Mouse (Mus musculus) MEL (cell line): ENCODE measurements at regions not wholly inside any gene's neighbourhood (a gene's known extent, or its start where the extent isn't known, plus 50 kb on each side); places are given as distances from the start of the nearest gene placed in this dataset.

ENCODE experiments used
- DNase-seq: peaks from one replicate; pipeline ENCODE4 v3.0.0; 2011; ENCODE audit warnings: low read depth, low spot score
- H3K27ac ChIP-seq: 2 replicates; pipeline ENCODE4 v1.5.1; 2012; ENCODE audit warnings: low read depth, mild to moderate bottlenecking, control low read depth, low read length, moderate library complexity; ENCODE audit not compliant: control insufficient read depth
- H3K27me3 ChIP-seq, 2 experiments: fragments of 150-350 bp in 1 of 2; sonication (generic) in 1 of 2; 2 replicates each; pipeline ENCODE4 v1.6.1; 2012; ENCODE audit warnings: low read length in 2 of 2, mild to moderate bottlenecking in 2 of 2, improper control_type of control experiment in 1 of 2, moderate library complexity in 1 of 2; ENCODE audit not compliant: insufficient read depth in 2 of 2, control insufficient read depth in 1 of 2
- H3K36me3 ChIP-seq, 2 experiments: 2 replicates each; pipeline ENCODE4 v1.6.1; 2012 to 2014; ENCODE audit warnings: low read length in 2 of 2, improper control_type of control experiment in 1 of 2, inconsistent platforms in 1 of 2, mild to moderate bottlenecking in 1 of 2; ENCODE audit not compliant: insufficient read depth in 2 of 2, control insufficient read depth in 1 of 2
- H3K4me1 ChIP-seq, 2 experiments: fragments of 150-350 bp in 1 of 2; sonication (generic) in 1 of 2; 2 replicates each; pipeline ENCODE4 v1.6.1; 2012; ENCODE audit warnings: low read length in 2 of 2, improper control_type of control experiment in 1 of 2, mild to moderate bottlenecking in 1 of 2; ENCODE audit not compliant: insufficient read depth in 2 of 2, control insufficient read depth in 1 of 2
- H3K4me3 ChIP-seq, 2 experiments: fragments of 150-350 bp in 1 of 2; sonication (generic) in 1 of 2; 2 replicates each; pipeline ENCODE4 v1.5.1; 2012; ENCODE audit warnings: low read depth in 2 of 2, low read length in 2 of 2, mild to moderate bottlenecking in 2 of 2, moderate library complexity in 2 of 2, control low read depth in 1 of 2, improper control_type of control experiment in 1 of 2; ENCODE audit not compliant: control insufficient read depth in 1 of 2, insufficient read depth in 1 of 2
- H3K79me2 ChIP-seq: 2 replicates; pipeline ENCODE4 v1.6.1; 2012; ENCODE audit warnings: mild to moderate bottlenecking, low read length, moderate library complexity; ENCODE audit not compliant: control insufficient read depth, poor library complexity, insufficient read depth
- H3K9ac ChIP-seq: 2 replicates; pipeline ENCODE4 v1.6.1; 2012; ENCODE audit warnings: low read depth, mild to moderate bottlenecking, control low read depth, low read length, moderate library complexity; ENCODE audit not compliant: control insufficient read depth, poor library complexity, severe bottlenecking
- H3K9me3 ChIP-seq: fragments of 150-350 bp; sonication (generic); replicated peaks from 2 replicates; pipeline ENCODE4 v1.6.1; 2012; ENCODE audit warnings: mild to moderate bottlenecking, low read length, improper control_type of control experiment, moderate library complexity; ENCODE audit not compliant: insufficient read depth
- CHD1 ChIP-seq: IDR thresholded peaks from 2 replicates; pipeline ENCODE4 v1.6.1; 2012; ENCODE audit warnings: low read depth, mild to moderate bottlenecking, inconsistent platforms, low read length, improper control_type of control experiment
- CHD2 ChIP-seq: IDR thresholded peaks from 2 replicates; pipeline ENCODE4 v1.6.1; 2011; ENCODE audit warnings: low read length, improper control_type of control experiment
- CTCF ChIP-seq, 3 experiments: IDR thresholded peaks in 2 of 3; conservative IDR thresholded peaks in 1 of 3; 2 replicates each; pipeline ENCODE4 v1.5.1; 2011 to 2012; ENCODE audit warnings: low read length in 3 of 3, low read depth in 2 of 3, mild to moderate bottlenecking in 2 of 3, improper control_type of control experiment in 1 of 3, inconsistent platforms in 1 of 3, mixed read lengths in 1 of 3, moderate library complexity in 1 of 3; ENCODE audit not compliant: control insufficient read depth in 1 of 3, insufficient read depth in 1 of 3, poor library complexity in 1 of 3, severe bottlenecking in 1 of 3
- E2F4 ChIP-seq: IDR thresholded peaks from 2 replicates; pipeline ENCODE4 v1.6.1; 2011; ENCODE audit warnings: low read depth, low read length, improper control_type of control experiment, borderline replicate concordance
- GABPA ChIP-seq: IDR thresholded peaks from 2 replicates; pipeline ENCODE4 v1.6.1; 2012; ENCODE audit warnings: low read depth, mild to moderate bottlenecking, inconsistent platforms, low read length, improper control_type of control experiment, moderate library complexity
- HCFC1 ChIP-seq: IDR thresholded peaks from 2 replicates; pipeline ENCODE4 v1.6.1; 2012; ENCODE audit warnings: low read depth, mild to moderate bottlenecking, inconsistent platforms, low read length, improper control_type of control experiment, moderate library complexity
- MAFK ChIP-seq: IDR thresholded peaks from 2 replicates; pipeline ENCODE4 v1.6.1; 2011; ENCODE audit warnings: low read depth, mild to moderate bottlenecking, low read length, improper control_type of control experiment, borderline replicate concordance
- MAX ChIP-seq: IDR thresholded peaks from 2 replicates; pipeline ENCODE4 v1.6.1; 2011; ENCODE audit warnings: low read length, improper control_type of control experiment
- MAZ ChIP-seq: IDR thresholded peaks from 2 replicates; pipeline ENCODE4 v1.6.1; 2012; ENCODE audit warnings: low read depth, mild to moderate bottlenecking, inconsistent platforms, low read length, improper control_type of control experiment
- MEF2A ChIP-seq: IDR thresholded peaks from 2 replicates; pipeline ENCODE4 v1.6.1; 2014; ENCODE audit warnings: low read depth, mild to moderate bottlenecking, inconsistent platforms, low read length, improper control_type of control experiment; ENCODE audit not compliant: poor library complexity, insufficient replicate concordance, severe bottlenecking; ENCODE audit errors: extremely low read depth
- MYC ChIP-seq: IDR thresholded peaks from 2 replicates; pipeline ENCODE4 v1.6.1; 2011; ENCODE audit warnings: low read depth, mild to moderate bottlenecking, low read length, improper control_type of control experiment, moderate library complexity
- POLR2A ChIP-seq, 2 experiments: IDR thresholded peaks; 2 replicates each; pipeline ENCODE4 v1.6.1; 2011 to 2012; ENCODE audit warnings: low read length in 2 of 2, mild to moderate bottlenecking in 2 of 2, control low read depth in 1 of 2, improper control_type of control experiment in 1 of 2, low read depth in 1 of 2, moderate library complexity in 1 of 2; ENCODE audit not compliant: control insufficient read depth in 1 of 2, insufficient read depth in 1 of 2, poor library complexity in 1 of 2
- POLR2AphosphoS2 ChIP-seq: IDR thresholded peaks from 2 replicates; pipeline ENCODE4 v1.6.1; 2011; ENCODE audit warnings: low read length, improper control_type of control experiment
- RCOR1 ChIP-seq: IDR thresholded peaks from 2 replicates; pipeline ENCODE4 v1.6.1; 2012; ENCODE audit warnings: low read depth, mild to moderate bottlenecking, inconsistent platforms, low read length, improper control_type of control experiment
- SIN3A ChIP-seq: IDR thresholded peaks from 2 replicates; pipeline ENCODE4 v1.6.1; 2012; ENCODE audit warnings: low read length, improper control_type of control experiment, inconsistent platforms
- SMC3 ChIP-seq: IDR thresholded peaks from 2 replicates; pipeline ENCODE4 v1.6.1; 2011; ENCODE audit warnings: low read depth, low read length, improper control_type of control experiment
- UBTF ChIP-seq: IDR thresholded peaks from 2 replicates; pipeline ENCODE4 v1.6.1; 2012; ENCODE audit warnings: low read depth, mild to moderate bottlenecking, inconsistent platforms, low read length, improper control_type of control experiment, moderate library complexity, borderline replicate concordance; ENCODE audit not compliant: insufficient read depth
- USF1 ChIP-seq: IDR thresholded peaks from 2 replicates; pipeline ENCODE4 v1.6.1; 2014; ENCODE audit warnings: low read depth, mild to moderate bottlenecking, inconsistent platforms, low read length, improper control_type of control experiment, moderate library complexity
- ZC3H11A ChIP-seq: IDR thresholded peaks from 2 replicates; pipeline ENCODE4 v1.6.1; 2012; ENCODE audit warnings: low read depth, mild to moderate bottlenecking, inconsistent platforms, low read length, improper control_type of control experiment
- ZKSCAN1 ChIP-seq: IDR thresholded peaks from 2 replicates; pipeline ENCODE4 v1.6.1; 2012; ENCODE audit warnings: low read depth, mild to moderate bottlenecking, inconsistent platforms, low read length, improper control_type of control experiment, moderate library complexity
- ZMIZ1 ChIP-seq: IDR thresholded peaks from 2 replicates; pipeline ENCODE4 v1.6.1; 2012; ENCODE audit warnings: low read depth, mild to moderate bottlenecking, inconsistent platforms, low read length, improper control_type of control experiment, moderate library complexity
- ZNF384 ChIP-seq: IDR thresholded peaks from 2 replicates; pipeline ENCODE4 v1.6.1; 2012; ENCODE audit warnings: low read depth, mild to moderate bottlenecking, inconsistent platforms, low read length, improper control_type of control experiment

DNA sequence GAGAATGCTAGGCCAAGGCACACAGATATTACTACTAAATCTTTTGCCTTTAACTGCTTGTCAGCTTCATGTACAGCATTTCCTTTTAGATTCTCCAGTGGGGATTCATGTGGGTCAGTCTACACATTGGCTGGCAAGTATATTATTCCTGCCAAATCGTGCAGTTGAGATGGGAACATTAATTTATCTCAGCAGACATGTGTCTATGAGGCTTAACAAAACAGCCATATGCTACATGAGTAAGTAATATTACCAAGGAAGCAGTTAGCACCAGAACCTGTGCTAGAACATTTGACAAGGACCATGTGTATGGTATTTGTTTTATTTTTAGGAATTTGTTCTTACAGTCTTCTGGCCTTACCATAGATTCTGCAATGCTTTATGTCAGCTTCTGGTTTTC is 59.1 kb downstream of the Gm10192 start:
- no peaks in the 10 kb centered on the region for H3K4me1 ChIP-seq
- H3K9me3 ChIP-seq, result no peaks in the 10 kb centered on the region
- no peak overlapping the region for H3K4me3 ChIP-seq
- no peak overlapping the region for H3K27ac ChIP-seq
- TF ChIP-seq GABPA (no peak), POLR2AphosphoS2 (no peak), UBTF (no peak), SMC3 (no peak), CTCF (IDR thresholded peaks at IDR 0.05 in 2 of 3, conservative IDR thresholded peaks at IDR 0.05 in 1 of 3; ENCODE audit: control insufficient read depth in 1 of 3, insufficient read depth in 1 of 3, low read depth in 2 of 3, low read length in 3 of 3, poor library complexity in 1 of 3, severe bottlenecking in 1 of 3) (no peak), MAFK (no peak), MAZ (no peak), CHD1 (no peak), USF1 (no peak), ZNF384 (no peak), MYC (no peak)
- no peak for DNase-seq
- no peaks in the 10 kb centered on the region for H3K27me3 ChIP-seq
- no peaks in the 10 kb centered on the region for H3K36me3 ChIP-seq
- no peaks in the 10 kb centered on the region for H3K79me2 ChIP-seq
- H3K9ac ChIP-seq, result no peak overlapping the region

GRCm38 (mm10) chr4:97121952-97122351 is 61.0 kb downstream of the Gm10192 start:
- Histone ChIP-seq H3K27ac (no peak overlapping the region), H3K9ac (no peak overlapping the region), H3K27me3 (no peaks in the 10 kb centered on the region), H3K4me1 (no peaks in the 10 kb centered on the region), H3K4me3 (no peak overlapping the region), H3K9me3 (no peaks in the 10 kb centered on the region), H3K36me3 (no peaks in the 10 kb centered on the region), H3K79me2 (no peaks in the 10 kb centered on the region)
- no peak for DNase-seq
- TF ChIP-seq CHD1 (no peak), RCOR1 (no peak)

DNA sequence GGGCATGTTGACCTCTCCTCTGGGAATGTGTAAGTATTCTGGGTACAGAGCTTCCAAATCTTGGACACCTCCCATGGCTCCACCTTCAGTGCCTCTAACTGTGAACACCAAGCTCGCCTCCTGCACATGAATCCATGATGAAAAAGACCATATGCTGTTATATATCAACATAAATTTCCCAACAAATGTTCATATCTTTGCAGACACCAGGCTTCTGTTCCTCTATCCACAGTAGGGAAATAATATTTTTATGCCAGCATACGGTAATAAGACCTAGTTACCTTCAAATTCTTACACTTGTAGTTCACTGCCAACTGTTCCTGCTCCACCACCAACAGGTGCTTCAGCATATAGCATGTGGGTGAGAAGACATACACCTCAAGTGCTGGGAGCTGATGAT is 63.5 kb downstream of the Gm10192 start:
- Histone ChIP-seq H3K27ac (no peak overlapping the region), H3K9me3 (no peaks in the 10 kb centered on the region), H3K36me3 (no peaks in the 10 kb centered on the region), H3K27me3 (no peaks in the 10 kb centered on the region), H3K79me2 (no peaks in the 10 kb centered on the region), H3K9ac (no peak overlapping the region), H3K4me1 (no peaks in the 10 kb centered on the region), H3K4me3 (no peak overlapping the region)
- no peak for TF ChIP-seq MEF2A
- TF ChIP-seq MAZ, result no peak
- TF ChIP-seq ZKSCAN1, result no peak
- TF ChIP-seq USF1, result no peak
- no peak for TF ChIP-seq SIN3A
- no peak for TF ChIP-seq E2F4
- no peak for TF ChIP-seq ZC3H11A
- no peak for TF ChIP-seq HCFC1
- TF ChIP-seq POLR2A (IDR thresholded peaks at IDR 0.05; ENCODE audit: control insufficient read depth in 1 of 2, insufficient read depth in 1 of 2, low read depth in 1 of 2, low read length in 2 of 2, poor library complexity in 1 of 2), result no peak
- no peak for TF ChIP-seq POLR2AphosphoS2
- no peak for TF ChIP-seq UBTF
- no peak for TF ChIP-seq CHD2
- TF ChIP-seq ZMIZ1, result no peak
- TF ChIP-seq MAX, result no peak
- DNase-seq, result no peak
